Mouse (Mus musculus): ENCODE measurements around the gene Ppm1l. TPM values are rescaled to one million over a fixed set of nuclear protein-coding genes. Genes with fewer than 3 reads are reported as not detected.

Ppm1l gene
- polyA plus RNA-seq, 1 experiment from 2014 or later, result 23.3 TPM

DNA sequence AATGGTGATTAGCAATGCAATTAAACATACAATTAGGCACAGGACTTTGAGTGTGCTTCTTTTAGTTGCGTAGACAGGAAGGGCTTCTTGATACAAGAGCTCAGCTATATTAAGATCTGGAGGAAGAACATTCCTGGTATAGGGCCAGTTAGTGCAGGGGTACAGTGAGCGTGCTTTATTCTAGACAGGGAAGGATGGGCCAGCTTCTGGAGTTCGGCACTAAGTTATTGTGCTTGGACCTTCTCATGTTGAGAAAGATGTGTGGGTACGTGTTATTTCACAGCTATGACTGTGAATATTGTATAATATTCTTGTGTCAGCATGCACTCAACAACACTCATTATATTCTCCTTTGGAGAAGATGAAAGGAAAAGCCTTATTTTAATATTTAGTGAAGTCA lies 29.9 kb downstream of the Ppm1l start:
- H3K4me3 ChIP-seq (ENCODE audit: low read depth, low read length), result no peak overlapping the region
- 94% methylated on average over 4 of the region's 4 CpGs for WGBS
- H3K27ac ChIP-seq (ENCODE audit: low read depth, low read length), result no peak overlapping the region
- H3K9me3 ChIP-seq (ENCODE audit: control insufficient read depth, low read length), result no peaks in the 10 kb centered on the region
- no peak overlapping the region for H3K4me2 ChIP-seq (ENCODE audit: low read depth, low read length)
- H3K36me3 ChIP-seq (ENCODE audit: control insufficient read depth, insufficient read depth, low read length), result no peaks in the 10 kb centered on the region
- H3K9ac ChIP-seq (replicated peaks; ENCODE audit: low read depth, low read length), result no peak overlapping the region
- H3K4me1 ChIP-seq (ENCODE audit: control insufficient read depth, insufficient read depth, low read length), result no peaks in the 10 kb centered on the region
- ATAC-seq (ENCODE audit: low read depth), result no peak
- H3K27me3 ChIP-seq (ENCODE audit: control insufficient read depth, insufficient read depth, low read length), result no peaks in the 10 kb centered on the region

GRCm38 (mm10) chr3:69348197-69348920 lies 31.7 kb downstream of the Ppm1l start:
- Histone ChIP-seq H3K36me3 (ENCODE audit: control insufficient read depth, insufficient read depth, low read length) (no peaks in the 10 kb centered on the region), H3K4me2 (ENCODE audit: low read depth, low read length) (no peak overlapping the region), H3K27me3 (ENCODE audit: control insufficient read depth, insufficient read depth, low read length) (no peaks in the 10 kb centered on the region), H3K9ac (replicated peaks; ENCODE audit: low read depth, low read length) (no peak overlapping the region), H3K9me3 (ENCODE audit: control insufficient read depth, low read length) (no peaks in the 10 kb centered on the region), H3K4me1 (ENCODE audit: control insufficient read depth, insufficient read depth, low read length) (no peaks in the 10 kb centered on the region), H3K4me3 (ENCODE audit: low read depth, low read length) (no peak overlapping the region), H3K27ac (ENCODE audit: low read depth, low read length) (no peak overlapping the region)
- WGBS, result 86% methylated on average over 11 of the region's 11 CpGs
- no peak for ATAC-seq (ENCODE audit: low read depth)

DNA sequence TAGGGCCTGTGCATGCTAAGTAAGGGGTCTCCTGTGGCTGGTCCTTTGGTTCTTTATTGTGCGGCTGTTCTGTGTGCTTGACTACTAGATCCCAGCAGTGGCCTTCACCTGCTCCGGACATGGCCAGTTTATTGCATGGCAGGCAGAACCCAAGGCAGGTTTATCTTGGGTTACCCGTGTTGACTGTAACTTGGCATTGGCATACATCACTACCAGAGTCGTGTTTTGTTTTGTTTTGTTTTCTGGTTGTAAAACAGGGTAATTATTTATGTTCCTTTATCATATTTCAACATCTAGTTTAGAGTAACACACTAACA lies 32.2 kb downstream of the Ppm1l start:
- Histone ChIP-seq H3K36me3 (ENCODE audit: control insufficient read depth, insufficient read depth, low read length) (no peaks in the 10 kb centered on the region), H3K9me3 (ENCODE audit: control insufficient read depth, low read length) (no peaks in the 10 kb centered on the region), H3K4me2 (ENCODE audit: low read depth, low read length) (no peak overlapping the region), H3K4me1 (ENCODE audit: control insufficient read depth, insufficient read depth, low read length) (no peaks in the 10 kb centered on the region), H3K27me3 (ENCODE audit: control insufficient read depth, insufficient read depth, low read length) (no peaks in the 10 kb centered on the region), H3K9ac (replicated peaks; ENCODE audit: low read depth, low read length) (no peak overlapping the region), H3K27ac (ENCODE audit: low read depth, low read length) (no peak overlapping the region), H3K4me3 (ENCODE audit: low read depth, low read length) (no peak overlapping the region)
- ATAC-seq (ENCODE audit: low read depth), result no peak
- WGBS, result 81% methylated on average over 4 of the region's 4 CpGs

GRCm38 (mm10) chr3:69349973-69350372 lies 33.3 kb downstream of the Ppm1l start:
- no peak overlapping the region for H3K27ac ChIP-seq (ENCODE audit: low read depth, low read length)
- no peaks in the 10 kb centered on the region for H3K4me1 ChIP-seq (ENCODE audit: control insufficient read depth, insufficient read depth, low read length)
- ATAC-seq (ENCODE audit: low read depth), result no peak
- 97% methylated on average over 6 of the region's 6 CpGs for WGBS
- no peak overlapping the region for H3K4me2 ChIP-seq (ENCODE audit: low read depth, low read length)
- H3K36me3 ChIP-seq (ENCODE audit: control insufficient read depth, insufficient read depth, low read length), result no peaks in the 10 kb centered on the region
- no peaks in the 10 kb centered on the region for H3K9me3 ChIP-seq (ENCODE audit: control insufficient read depth, low read length)
- H3K27me3 ChIP-seq (ENCODE audit: control insufficient read depth, insufficient read depth, low read length), result no peaks in the 10 kb centered on the region
- no peak overlapping the region for H3K9ac ChIP-seq (replicated peaks; ENCODE audit: low read depth, low read length)
- no peak overlapping the region for H3K4me3 ChIP-seq (ENCODE audit: low read depth, low read length)

GRCm38 (mm10) chr3:69352194-69352593 lies 35.5 kb downstream of the Ppm1l start:
- no peaks in the 10 kb centered on the region for H3K4me1 ChIP-seq (ENCODE audit: control insufficient read depth, insufficient read depth, low read length)
- H3K9ac ChIP-seq (replicated peaks; ENCODE audit: low read depth, low read length), result no peak overlapping the region
- no peaks in the 10 kb centered on the region for H3K36me3 ChIP-seq (ENCODE audit: control insufficient read depth, insufficient read depth, low read length)
- ATAC-seq (ENCODE audit: low read depth), result no peak
- no peak overlapping the region for H3K27ac ChIP-seq (ENCODE audit: low read depth, low read length)
- H3K4me2 ChIP-seq (ENCODE audit: low read depth, low read length), result no peak overlapping the region
- 93% methylated on average over 1 of the region's 1 CpGs for WGBS
- H3K9me3 ChIP-seq (ENCODE audit: control insufficient read depth, low read length), result no peaks in the 10 kb centered on the region
- H3K27me3 ChIP-seq (ENCODE audit: control insufficient read depth, insufficient read depth, low read length), result no peaks in the 10 kb centered on the region
- no peak overlapping the region for H3K4me3 ChIP-seq (ENCODE audit: low read depth, low read length)

- no peak overlapping the region for H3K4me2 ChIP-seq (ENCODE audit: low read depth, low read length)
- no peaks in the 10 kb centered on the region for H3K36me3 ChIP-seq (ENCODE audit: control insufficient read depth, insufficient read depth, low read length)
- no peak overlapping the region for H3K27ac ChIP-seq (ENCODE audit: low read depth, low read length)
- H3K27me3 ChIP-seq (ENCODE audit: control insufficient read depth, insufficient read depth, low read length), result no peaks in the 10 kb centered on the region
- no peak overlapping the region for H3K9ac ChIP-seq (replicated peaks; ENCODE audit: low read depth, low read length)
- 89% methylated on average over 2 of the region's 2 CpGs for WGBS
- no peaks in the 10 kb centered on the region for H3K4me1 ChIP-seq (ENCODE audit: control insufficient read depth, insufficient read depth, low read length)
- H3K9me3 ChIP-seq (ENCODE audit: control insufficient read depth, low read length), result no peaks in the 10 kb centered on the region
- H3K4me3 ChIP-seq (ENCODE audit: low read depth, low read length), result no peak overlapping the region
- no peak for ATAC-seq (ENCODE audit: low read depth)
These were observed 38.0 kb downstream of the Ppm1l start for GRCm38 (mm10) chr3:69354681-69355080.

GRCm38 (mm10) chr3:69356078-69356665 lies 39.5 kb downstream of the Ppm1l start:
- Histone ChIP-seq H3K9ac (replicated peaks; ENCODE audit: low read depth, low read length) (no peak overlapping the region), H3K27me3 (ENCODE audit: control insufficient read depth, insufficient read depth, low read length) (no peaks in the 10 kb centered on the region), H3K27ac (ENCODE audit: low read depth, low read length) (no peak overlapping the region), H3K4me1 (ENCODE audit: control insufficient read depth, insufficient read depth, low read length) (no peaks in the 10 kb centered on the region), H3K4me2 (ENCODE audit: low read depth, low read length) (no peak overlapping the region), H3K36me3 (ENCODE audit: control insufficient read depth, insufficient read depth, low read length) (no peaks in the 10 kb centered on the region), H3K4me3 (ENCODE audit: low read depth, low read length) (no peak overlapping the region), H3K9me3 (ENCODE audit: control insufficient read depth, low read length) (no peaks in the 10 kb centered on the region)
- 80% methylated on average over 7 of the region's 7 CpGs for WGBS
- 0 out of 2 replicates have a peak, but pooled peaks have one; percentile 38 for ATAC-seq (ENCODE audit: low read depth)

- no peak overlapping the region for H3K27ac ChIP-seq (ENCODE audit: low read depth, low read length)
- H3K27me3 ChIP-seq (ENCODE audit: control insufficient read depth, insufficient read depth, low read length), result no peaks in the 10 kb centered on the region
- H3K9me3 ChIP-seq (ENCODE audit: control insufficient read depth, low read length), result no peaks in the 10 kb centered on the region
- H3K9ac ChIP-seq (replicated peaks; ENCODE audit: low read depth, low read length), result no peak overlapping the region
- ATAC-seq (ENCODE audit: low read depth), result no peak
- no peaks in the 10 kb centered on the region for H3K36me3 ChIP-seq (ENCODE audit: control insufficient read depth, insufficient read depth, low read length)
- H3K4me3 ChIP-seq (ENCODE audit: low read depth, low read length), result no peak overlapping the region
- H3K4me2 ChIP-seq (ENCODE audit: low read depth, low read length), result no peak overlapping the region
- WGBS, result 90% methylated on average over 5 of the region's 5 CpGs
- H3K4me1 ChIP-seq (ENCODE audit: control insufficient read depth, insufficient read depth, low read length), result no peaks in the 10 kb centered on the region
These were observed 40.1 kb downstream of the Ppm1l start for GRCm38 (mm10) chr3:69356781-69357180.

DNA sequence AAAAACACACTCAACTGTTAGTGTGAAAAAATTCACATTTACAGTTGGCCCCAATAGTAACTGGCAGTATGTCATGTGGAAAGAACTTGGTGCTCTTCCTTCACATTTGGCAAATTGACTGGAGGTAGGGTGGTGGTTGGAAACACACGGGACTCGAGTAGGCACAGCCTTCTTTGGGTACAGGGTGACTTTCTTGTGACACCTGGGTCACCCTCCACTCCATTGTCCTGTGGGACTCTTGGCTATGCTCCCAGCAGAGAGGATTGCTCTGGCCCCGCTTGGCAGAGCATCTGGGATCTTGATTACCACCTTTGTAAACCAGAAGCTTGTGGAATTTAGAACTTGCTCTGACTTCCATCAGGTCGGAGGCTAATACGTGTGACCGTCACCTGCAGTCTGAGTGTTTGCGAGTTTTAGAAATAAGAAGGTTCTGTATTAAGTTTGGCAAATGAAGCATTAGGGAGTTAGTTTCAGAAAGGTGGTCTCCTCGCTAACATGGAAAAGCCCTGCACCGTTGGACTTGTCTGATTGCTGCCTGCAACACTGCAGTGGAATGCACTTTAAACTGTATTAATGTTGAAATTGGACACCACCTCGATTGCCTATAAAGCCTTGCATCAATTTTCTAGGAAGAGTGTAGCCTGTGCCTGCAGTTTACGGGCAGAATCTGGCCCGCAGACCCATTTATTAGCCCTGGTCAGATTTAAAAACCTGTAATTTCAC lies 41.4 kb downstream of the Ppm1l start:
- Histone ChIP-seq H3K4me1 (ENCODE audit: control insufficient read depth, insufficient read depth, low read length) (no peaks in the 10 kb centered on the region), H3K9me3 (ENCODE audit: control insufficient read depth, low read length) (no peaks in the 10 kb centered on the region), H3K36me3 (ENCODE audit: control insufficient read depth, insufficient read depth, low read length) (no peaks in the 10 kb centered on the region), H3K4me2 (ENCODE audit: low read depth, low read length) (no peak overlapping the region), H3K27ac (ENCODE audit: low read depth, low read length) (no peak overlapping the region), H3K9ac (replicated peaks; ENCODE audit: low read depth, low read length) (no peak overlapping the region), H3K4me3 (ENCODE audit: low read depth, low read length) (no peak overlapping the region), H3K27me3 (ENCODE audit: control insufficient read depth, insufficient read depth, low read length) (no peaks in the 10 kb centered on the region)
- ATAC-seq (ENCODE audit: low read depth), result no peak
- WGBS, result 85% methylated on average over 12 of the region's 12 CpGs
